Mouse (Mus musculus): ENCODE measurements around the gene Itga9. TPM values are rescaled to one million over a fixed set of nuclear protein-coding genes. Genes with fewer than 3 reads are reported as not detected.

Itga9 gene
- polyA plus RNA-seq, 1 experiment from 2014 or later: 2.4 TPM

DNA sequence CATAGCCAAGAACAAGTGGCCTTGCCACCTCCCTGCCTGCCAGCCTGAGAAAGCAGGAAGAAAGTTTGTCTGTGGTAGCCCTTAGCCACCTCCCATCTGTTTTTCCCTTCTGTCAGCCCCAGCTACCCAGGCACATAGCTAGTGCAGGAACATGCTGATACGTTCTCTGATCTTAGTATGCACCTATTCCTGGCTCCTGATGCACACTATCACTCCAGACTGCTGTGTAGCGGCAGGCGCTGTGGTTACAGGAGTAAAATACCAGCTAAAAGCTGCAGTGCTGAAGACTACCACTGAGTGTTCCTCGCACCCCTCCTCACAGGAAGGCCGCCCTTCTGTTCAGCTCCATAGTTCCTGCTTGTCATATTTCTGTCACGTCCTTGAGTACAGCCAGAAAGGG lies 234.8 kb downstream of the Itga9 start:
- Histone ChIP-seq H3K36me3 (ENCODE audit: control insufficient read depth, insufficient read depth, low read length) (no peaks in the 10 kb centered on the region), H3K4me2 (ENCODE audit: low read length) (no peak overlapping the region), H3K4me1 (ENCODE audit: control insufficient read depth, insufficient read depth, low read length) (no peaks in the 10 kb centered on the region), H3K9ac (replicated peaks; ENCODE audit: low read length) (no peak overlapping the region), H3K9me3 (ENCODE audit: control insufficient read depth, low read length) (no peaks in the 10 kb centered on the region), H3K4me3 (replicated peaks; ENCODE audit: low read depth, low read length) (no peak overlapping the region), H3K27me3 (ENCODE audit: control insufficient read depth, insufficient read depth, low read length) (no peaks in the 10 kb centered on the region), H3K27ac (replicated peaks; ENCODE audit: low read depth, low read length) (no peak overlapping the region)
- DNase-seq (no peak), ATAC-seq (ENCODE audit: low FRiP score, low TSS enrichment) (no peak)
- 91% methylated on average over 6 of the region's 6 CpGs for WGBS

DNA sequence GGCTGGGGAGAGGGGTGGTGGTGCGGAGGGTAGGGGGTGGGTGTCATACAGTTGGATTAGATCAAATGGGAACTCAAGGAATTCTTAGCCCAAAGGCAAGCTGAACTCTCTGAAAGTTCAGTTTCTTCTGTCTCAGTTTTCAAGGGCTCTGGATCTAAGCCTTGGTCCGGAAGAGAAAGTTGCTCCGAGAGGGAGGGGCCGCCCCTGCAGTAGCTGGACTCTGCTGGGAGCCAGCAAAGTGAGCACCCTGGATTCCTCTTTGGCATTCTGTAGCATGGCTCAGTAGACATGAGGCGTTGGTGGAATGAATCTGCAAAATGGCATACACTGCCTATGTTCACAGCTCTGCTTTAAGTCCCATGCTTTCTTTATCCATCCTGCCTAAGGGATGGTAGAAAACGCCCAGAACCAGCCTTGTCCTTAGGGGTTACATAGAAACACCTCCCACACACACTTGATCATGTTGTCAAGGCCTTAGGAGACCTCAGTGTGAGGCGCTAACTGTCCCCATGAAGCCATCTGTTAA lies 235.5 kb downstream of the Itga9 start:
- no peak for ATAC-seq (ENCODE audit: low FRiP score, low TSS enrichment)
- H3K27ac ChIP-seq (replicated peaks; ENCODE audit: low read depth, low read length): no peak overlapping the region
- H3K4me3 ChIP-seq (replicated peaks; ENCODE audit: low read depth, low read length): no peak overlapping the region
- no peaks in the 10 kb centered on the region for H3K9me3 ChIP-seq (ENCODE audit: control insufficient read depth, low read length)
- no peaks in the 10 kb centered on the region for H3K36me3 ChIP-seq (ENCODE audit: control insufficient read depth, insufficient read depth, low read length)
- no peaks in the 10 kb centered on the region for H3K27me3 ChIP-seq (ENCODE audit: control insufficient read depth, insufficient read depth, low read length)
- DNase-seq: no peak
- no peak overlapping the region for H3K4me2 ChIP-seq (ENCODE audit: low read length)
- H3K9ac ChIP-seq (replicated peaks; ENCODE audit: low read length): no peak overlapping the region
- WGBS: 86% methylated on average over 7 of the region's 7 CpGs
- H3K4me1 ChIP-seq (ENCODE audit: control insufficient read depth, insufficient read depth, low read length): no peaks in the 10 kb centered on the region

DNA sequence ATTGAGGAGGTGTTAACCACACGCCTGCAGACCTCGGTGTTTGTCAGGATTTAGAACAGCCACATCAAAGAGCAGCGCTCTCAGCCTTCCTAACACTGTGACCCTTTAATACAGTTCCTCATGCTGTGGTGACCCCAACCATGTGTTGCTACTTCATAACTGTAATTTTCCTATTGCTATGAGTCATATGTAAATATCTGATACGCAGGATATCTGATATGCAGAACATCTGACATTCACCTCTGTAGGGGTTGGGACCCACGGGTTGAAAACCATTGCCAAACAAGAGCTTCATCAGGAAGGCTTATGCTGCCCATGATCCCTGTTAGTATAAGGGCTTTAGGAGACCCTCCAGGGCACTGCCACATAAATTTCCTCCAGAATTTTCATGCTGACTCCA lies 237.2 kb downstream of the Itga9 start:
- H3K27ac ChIP-seq (replicated peaks; ENCODE audit: low read depth, low read length): no peak overlapping the region
- no peak overlapping the region for H3K4me2 ChIP-seq (ENCODE audit: low read length)
- no peaks in the 10 kb centered on the region for H3K9me3 ChIP-seq (ENCODE audit: control insufficient read depth, low read length)
- H3K4me1 ChIP-seq (ENCODE audit: control insufficient read depth, insufficient read depth, low read length): no peaks in the 10 kb centered on the region
- no peak overlapping the region for H3K9ac ChIP-seq (replicated peaks; ENCODE audit: low read length)
- no peaks in the 10 kb centered on the region for H3K27me3 ChIP-seq (ENCODE audit: control insufficient read depth, insufficient read depth, low read length)
- no peak overlapping the region for H3K4me3 ChIP-seq (replicated peaks; ENCODE audit: low read depth, low read length)
- 87% methylated on average over 5 of the region's 5 CpGs for WGBS
- no peaks in the 10 kb centered on the region for H3K36me3 ChIP-seq (ENCODE audit: control insufficient read depth, insufficient read depth, low read length)
- no peak for ATAC-seq (ENCODE audit: low FRiP score, low TSS enrichment)
- no peak for DNase-seq

DNA sequence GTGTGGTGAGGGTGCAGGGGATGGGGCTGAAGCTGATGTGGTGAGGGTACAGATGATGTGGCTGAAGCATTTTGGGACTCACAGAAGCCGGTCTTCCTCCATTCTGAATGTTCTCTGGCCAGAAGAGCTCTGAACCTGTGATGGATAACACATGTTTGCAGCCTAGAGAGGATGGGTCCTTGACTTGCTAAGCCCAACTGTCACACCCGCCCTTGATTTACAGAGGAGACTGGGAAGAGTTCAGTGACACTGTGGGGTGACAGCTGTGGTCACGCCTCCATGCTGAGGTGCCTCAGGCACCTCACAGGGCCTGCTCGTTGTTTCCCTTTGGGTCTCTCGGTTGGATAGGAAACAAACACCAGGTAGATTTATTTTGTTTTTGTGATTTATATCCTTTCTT lies 238.5 kb downstream of the Itga9 start:
- Histone ChIP-seq H3K4me2 (ENCODE audit: low read length) (no peak overlapping the region), H3K27ac (replicated peaks; ENCODE audit: low read depth, low read length) (no peak overlapping the region), H3K9me3 (ENCODE audit: control insufficient read depth, low read length) (no peaks in the 10 kb centered on the region), H3K4me1 (ENCODE audit: control insufficient read depth, insufficient read depth, low read length) (no peaks in the 10 kb centered on the region), H3K9ac (replicated peaks; ENCODE audit: low read length) (no peak overlapping the region), H3K4me3 (replicated peaks; ENCODE audit: low read depth, low read length) (no peak overlapping the region), H3K36me3 (ENCODE audit: control insufficient read depth, insufficient read depth, low read length) (no peaks in the 10 kb centered on the region), H3K27me3 (ENCODE audit: control insufficient read depth, insufficient read depth, low read length) (no peaks in the 10 kb centered on the region)
- DNase-seq (no peak), ATAC-seq (ENCODE audit: low FRiP score, low TSS enrichment) (no peak)
- 75% methylated on average over 5 of the region's 5 CpGs for WGBS

DNA sequence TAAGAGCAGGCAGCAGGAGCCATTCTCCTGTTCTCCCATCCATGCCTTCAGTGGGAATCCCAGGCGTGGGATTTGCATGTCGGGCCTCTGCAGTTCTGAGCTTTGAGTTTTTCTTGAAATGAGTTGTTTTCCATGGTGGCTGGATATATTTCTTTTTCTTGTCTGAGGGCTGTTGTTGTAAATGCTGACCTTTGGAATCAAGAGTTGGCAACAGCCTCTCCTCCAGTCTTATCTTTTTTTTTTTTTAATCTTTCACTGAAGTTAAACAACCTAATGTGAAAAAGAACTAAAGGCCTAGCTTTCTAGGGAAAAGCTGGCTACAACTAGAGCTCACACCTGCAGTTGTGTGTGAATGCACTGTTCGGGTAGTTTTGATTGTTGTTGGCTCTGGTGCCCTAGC lies 240.3 kb downstream of the Itga9 start:
- Histone ChIP-seq H3K27ac (replicated peaks; ENCODE audit: low read depth, low read length) (no peak overlapping the region), H3K27me3 (ENCODE audit: control insufficient read depth, insufficient read depth, low read length) (no peaks in the 10 kb centered on the region), H3K4me2 (ENCODE audit: low read length) (no peak overlapping the region), H3K36me3 (ENCODE audit: control insufficient read depth, insufficient read depth, low read length) (no peaks in the 10 kb centered on the region), H3K9ac (replicated peaks; ENCODE audit: low read length) (no peak overlapping the region), H3K9me3 (ENCODE audit: control insufficient read depth, low read length) (no peaks in the 10 kb centered on the region), H3K4me1 (ENCODE audit: control insufficient read depth, insufficient read depth, low read length) (no peaks in the 10 kb centered on the region), H3K4me3 (replicated peaks; ENCODE audit: low read depth, low read length) (no peak overlapping the region)
- 86% methylated on average over 3 of the region's 3 CpGs for WGBS
- ATAC-seq (ENCODE audit: low FRiP score, low TSS enrichment) (no peak), DNase-seq (no peak)

DNA sequence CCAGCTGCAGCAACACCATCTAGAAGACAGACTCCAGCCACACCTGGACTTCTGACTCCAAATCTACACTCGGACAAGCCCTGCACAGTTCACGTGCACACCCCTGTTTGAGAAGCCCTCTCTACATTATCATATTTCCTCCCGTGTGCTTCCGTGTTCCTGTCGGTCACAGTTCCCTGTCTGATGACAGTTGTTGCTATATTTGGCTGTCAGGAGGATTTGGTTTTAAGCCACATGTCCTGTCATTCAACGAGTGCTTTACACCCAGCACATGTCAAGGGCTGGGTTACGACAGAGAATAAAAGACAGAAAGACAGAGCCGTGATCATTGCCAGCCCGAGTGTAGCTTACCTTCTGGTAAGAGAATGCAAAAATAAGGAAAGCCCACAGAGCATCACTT lies 250.2 kb downstream of the Itga9 start:
- no peak overlapping the region for H3K27ac ChIP-seq (replicated peaks; ENCODE audit: low read depth, low read length)
- WGBS: 87% methylated on average over 9 of the region's 9 CpGs
- no peaks in the 10 kb centered on the region for H3K4me1 ChIP-seq (ENCODE audit: control insufficient read depth, insufficient read depth, low read length)
- H3K27me3 ChIP-seq (ENCODE audit: control insufficient read depth, insufficient read depth, low read length): no peaks in the 10 kb centered on the region
- DNase-seq (no peak), ATAC-seq (ENCODE audit: low FRiP score, low TSS enrichment) (no peak)
- H3K4me2 ChIP-seq (ENCODE audit: low read length): no peak overlapping the region
- no peaks in the 10 kb centered on the region for H3K36me3 ChIP-seq (ENCODE audit: control insufficient read depth, insufficient read depth, low read length)
- no peak overlapping the region for H3K9ac ChIP-seq (replicated peaks; ENCODE audit: low read length)
- no peak overlapping the region for H3K4me3 ChIP-seq (replicated peaks; ENCODE audit: low read depth, low read length)
- no peaks in the 10 kb centered on the region for H3K9me3 ChIP-seq (ENCODE audit: control insufficient read depth, low read length)

DNA sequence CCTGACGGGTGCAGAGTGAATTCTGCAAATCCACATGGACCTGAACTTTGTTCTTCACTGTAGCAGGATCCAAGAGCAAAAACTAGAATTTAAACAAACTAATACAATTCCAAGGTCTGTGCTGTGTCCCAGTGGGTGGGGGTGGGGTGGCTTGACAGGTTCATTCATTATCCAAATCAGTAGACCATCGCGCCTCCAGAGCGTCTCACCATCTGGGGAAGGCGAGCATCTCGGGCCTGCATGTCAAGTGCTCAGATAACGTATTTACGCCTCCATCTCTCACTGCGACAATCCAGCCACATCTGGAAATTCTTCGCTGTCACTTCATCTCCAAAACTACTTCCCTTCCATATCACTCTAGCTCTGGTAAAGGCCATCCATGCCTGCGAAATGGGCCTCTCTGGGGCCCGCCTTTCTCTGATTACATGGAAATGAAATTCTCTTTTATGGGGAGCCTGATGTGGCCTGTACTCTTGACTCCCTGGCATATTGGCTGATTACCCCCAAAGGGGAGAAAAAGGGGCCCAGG lies 254.2 kb downstream of the Itga9 start:
- no peaks in the 10 kb centered on the region for H3K27me3 ChIP-seq (ENCODE audit: control insufficient read depth, insufficient read depth, low read length)
- H3K4me2 ChIP-seq (ENCODE audit: low read length): no peak overlapping the region
- H3K9me3 ChIP-seq (ENCODE audit: control insufficient read depth, low read length): no peaks in the 10 kb centered on the region
- H3K36me3 ChIP-seq (ENCODE audit: control insufficient read depth, insufficient read depth, low read length): no peaks in the 10 kb centered on the region
- WGBS: 75% methylated on average over 12 of the region's 12 CpGs
- no peak for DNase-seq
- no peak overlapping the region for H3K4me3 ChIP-seq (replicated peaks; ENCODE audit: low read depth, low read length)
- H3K4me1 ChIP-seq (ENCODE audit: control insufficient read depth, insufficient read depth, low read length): no peaks in the 10 kb centered on the region
- ATAC-seq (ENCODE audit: low FRiP score, low TSS enrichment): no peak
- no peak overlapping the region for H3K9ac ChIP-seq (replicated peaks; ENCODE audit: low read length)
- no peak overlapping the region for H3K27ac ChIP-seq (replicated peaks; ENCODE audit: low read depth, low read length)

DNA sequence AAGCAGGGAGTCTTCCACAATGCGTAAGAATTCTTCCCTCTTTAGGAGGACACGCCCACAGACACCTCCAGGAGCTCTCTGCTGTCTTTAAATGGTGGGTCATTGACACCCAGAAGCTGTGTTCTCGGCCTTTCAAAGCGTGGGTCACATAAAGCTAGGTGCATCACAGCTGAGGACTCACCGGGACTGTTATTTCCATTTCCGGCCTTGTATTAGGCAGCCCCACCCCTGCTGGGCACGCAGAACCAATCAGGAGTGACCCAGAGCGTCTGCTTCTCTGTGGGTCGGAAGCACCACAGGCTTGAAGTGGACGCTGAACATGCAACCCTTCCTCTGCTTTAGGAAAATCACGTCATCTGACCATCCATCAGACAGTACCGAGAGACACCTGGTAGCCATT lies 255.7 kb downstream of the Itga9 start:
- Histone ChIP-seq H3K27me3 (ENCODE audit: control insufficient read depth, insufficient read depth, low read length) (no peaks in the 10 kb centered on the region), H3K4me3 (replicated peaks; ENCODE audit: low read depth, low read length) (no peak overlapping the region), H3K9ac (replicated peaks; ENCODE audit: low read length) (no peak overlapping the region), H3K9me3 (ENCODE audit: control insufficient read depth, low read length) (no peaks in the 10 kb centered on the region), H3K27ac (replicated peaks; ENCODE audit: low read depth, low read length) (no peak overlapping the region), H3K4me2 (ENCODE audit: low read length) (no peak overlapping the region), H3K4me1 (ENCODE audit: control insufficient read depth, insufficient read depth, low read length) (no peaks in the 10 kb centered on the region), H3K36me3 (ENCODE audit: control insufficient read depth, insufficient read depth, low read length) (no peaks in the 10 kb centered on the region)
- 89% methylated on average over 12 of the region's 12 CpGs for WGBS
- no peak for DNase-seq
- no peak for ATAC-seq (ENCODE audit: low FRiP score, low TSS enrichment)

DNA sequence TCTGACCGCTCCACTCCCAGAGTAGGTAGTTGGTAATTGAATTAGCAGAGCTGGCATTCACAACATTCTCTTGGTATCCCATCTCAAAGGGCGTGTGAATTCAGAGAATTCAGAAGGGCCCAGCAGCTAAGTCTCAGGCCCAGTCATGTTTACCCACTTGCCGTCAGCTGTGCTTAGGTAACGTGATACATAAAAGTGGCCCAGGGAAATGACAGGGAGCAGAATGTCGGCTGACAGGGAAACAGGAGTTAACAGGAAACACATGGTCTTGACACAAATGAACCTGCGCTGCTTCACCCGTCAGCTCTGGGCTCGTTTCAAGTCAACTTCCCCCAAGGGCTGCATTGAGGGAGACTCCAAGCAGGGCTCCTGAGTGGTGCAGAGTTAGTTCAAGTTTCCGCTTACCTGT lies 256.4 kb downstream of the Itga9 start:
- Histone ChIP-seq H3K9ac (replicated peaks; ENCODE audit: low read length) (no peak overlapping the region), H3K4me3 (replicated peaks; ENCODE audit: low read depth, low read length) (no peak overlapping the region), H3K4me2 (ENCODE audit: low read length) (no peak overlapping the region), H3K27me3 (ENCODE audit: control insufficient read depth, insufficient read depth, low read length) (no peaks in the 10 kb centered on the region), H3K4me1 (ENCODE audit: control insufficient read depth, insufficient read depth, low read length) (no peaks in the 10 kb centered on the region), H3K27ac (replicated peaks; ENCODE audit: low read depth, low read length) (no peak overlapping the region), H3K9me3 (ENCODE audit: control insufficient read depth, low read length) (no peaks in the 10 kb centered on the region), H3K36me3 (ENCODE audit: control insufficient read depth, insufficient read depth, low read length) (no peaks in the 10 kb centered on the region)
- no peak for DNase-seq
- WGBS: 77% methylated on average over 9 of the region's 9 CpGs
- no peak for ATAC-seq (ENCODE audit: low FRiP score, low TSS enrichment)
